Mouse (Mus musculus): ENCODE measurements around the gene Tyrobp. TPM values are rescaled to one million over a fixed set of nuclear protein-coding genes. Genes with fewer than 3 reads are reported as not detected.

Tyrobp gene
- polyA plus RNA-seq, 1 experiment from 2014 or later: 23.5 TPM

DNA sequence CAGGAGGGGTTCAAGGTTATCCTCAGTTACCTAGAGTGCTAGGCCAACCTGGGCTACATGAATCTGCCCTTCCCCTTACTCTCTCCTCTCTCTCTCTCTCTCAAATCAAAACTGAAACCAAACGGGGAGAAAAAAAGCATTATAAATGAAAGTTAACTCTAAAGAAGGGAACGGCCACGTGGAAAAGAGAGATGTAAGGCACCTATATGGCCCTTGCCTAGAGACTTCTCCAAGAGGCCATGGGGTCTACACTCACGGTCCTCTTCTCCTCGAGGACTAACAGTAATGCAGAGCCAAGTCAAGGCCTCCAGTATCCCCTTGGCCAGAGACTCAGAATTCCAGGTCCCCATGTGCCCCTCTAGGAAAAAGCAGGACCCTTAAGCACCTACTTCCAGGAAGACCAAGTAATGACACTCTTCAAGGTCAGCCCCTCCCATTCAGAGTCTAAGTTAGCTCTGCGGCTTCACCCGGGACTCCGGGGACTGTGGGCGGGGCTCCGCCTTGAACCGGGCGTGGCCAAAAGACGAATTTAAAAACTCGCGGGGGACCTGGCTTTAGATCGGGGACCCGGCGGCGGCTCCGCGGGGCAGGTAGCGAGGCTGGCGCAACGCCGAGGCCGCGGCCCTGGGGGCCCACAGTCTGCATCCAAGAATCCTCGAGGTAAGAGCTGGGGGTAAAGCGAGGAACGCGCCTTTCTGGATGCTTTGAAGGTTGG lies 7.8 kb downstream of the Tyrobp start, which contains the start of gene Nfkbid:
Nfkbid (plus strand) TSS at position 558 of the 715 bp plus-strand sequence.
- Histone ChIP-seq H3K36me3 (ENCODE audit: control insufficient read depth, insufficient read depth, low read length) (0 out of 2 replicates have a peak, but pooled peaks cover 2% of the 10 kb centered on the region), H3K27me3 (ENCODE audit: control insufficient read depth, insufficient read depth, low read depth, low read length) (no peaks in the 10 kb centered on the region), H3K4me1 (ENCODE audit: control insufficient read depth, insufficient read depth, low read length) (peaks cover 17% of the 10 kb centered on the region; the same call in 1 of the 2 replicates), H3K4me3 (ENCODE audit: low read depth, low read length) (peak within 1 kb of the TSS; percentile 68), H3K9me3 (replicated peaks; ENCODE audit: control insufficient read depth, low read length, poor library complexity, severe bottlenecking) (peaks cover 3% of the 10 kb centered on the region; the same call in 1 of the 2 replicates), H3K4me2 (ENCODE audit: low read length) (peak within 1 kb of the TSS; percentile 99), H3K9ac (ENCODE audit: low read depth, low read length) (peak within 1 kb of the TSS; percentile 79), H3K27ac (ENCODE audit: low read length) (peak within 1 kb of the TSS; percentile 58)
- ATAC-seq: peak; percentile 6
- WGBS: 10% methylated on average over 31 of the region's 31 CpGs

DNA sequence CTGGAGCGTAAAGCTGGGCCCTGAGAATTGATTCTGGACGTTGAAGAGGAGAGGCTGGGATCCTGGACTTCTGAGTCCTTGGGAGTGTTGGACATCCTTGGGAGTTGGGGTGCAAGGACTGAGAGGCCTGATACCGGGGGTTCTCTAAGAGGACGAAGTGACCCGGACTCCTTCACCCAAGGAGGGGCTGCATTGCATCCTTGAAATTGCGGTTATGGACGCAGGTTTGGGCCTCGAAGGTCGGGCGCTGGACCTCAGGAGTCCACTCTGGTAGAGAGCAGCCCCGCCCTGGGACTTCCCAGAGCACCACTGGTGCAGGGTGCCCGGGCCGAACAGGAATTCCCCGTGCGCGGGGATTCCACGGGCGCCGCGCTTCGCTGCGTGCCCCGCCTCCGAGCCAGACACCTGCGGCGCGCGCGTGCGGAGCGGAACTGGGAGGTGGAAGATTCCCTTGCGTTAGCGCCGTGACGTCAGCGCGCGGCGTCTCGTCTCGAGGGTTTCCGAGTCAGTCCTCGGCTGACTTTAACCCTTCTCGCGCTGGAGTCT lies 8.4 kb downstream of the Tyrobp start:
- ATAC-seq: peak; percentile 89
- H3K36me3 ChIP-seq (ENCODE audit: control insufficient read depth, insufficient read depth, low read length): peaks cover 3% of the 10 kb centered on the region; the same call in 1 of the 2 replicates
- peaks cover 3% of the 10 kb centered on the region; the same call in 1 of the 2 replicates for H3K9me3 ChIP-seq (replicated peaks; ENCODE audit: control insufficient read depth, low read length, poor library complexity, severe bottlenecking)
- peak overlapping the region; percentile 99 for H3K4me2 ChIP-seq (ENCODE audit: low read length)
- WGBS: under 1% methylated on average over 45 of the region's 45 CpGs
- H3K4me1 ChIP-seq (ENCODE audit: control insufficient read depth, insufficient read depth, low read length): peaks cover 17% of the 10 kb centered on the region; the same call in 1 of the 2 replicates
- H3K9ac ChIP-seq (ENCODE audit: low read depth, low read length): peak overlapping the region; percentile 79
- H3K27ac ChIP-seq (ENCODE audit: low read length): peak overlapping the region; percentile 58
- H3K4me3 ChIP-seq (ENCODE audit: low read depth, low read length): peak overlapping the region; percentile 68
- H3K27me3 ChIP-seq (ENCODE audit: control insufficient read depth, insufficient read depth, low read depth, low read length): no peaks in the 10 kb centered on the region

DNA sequence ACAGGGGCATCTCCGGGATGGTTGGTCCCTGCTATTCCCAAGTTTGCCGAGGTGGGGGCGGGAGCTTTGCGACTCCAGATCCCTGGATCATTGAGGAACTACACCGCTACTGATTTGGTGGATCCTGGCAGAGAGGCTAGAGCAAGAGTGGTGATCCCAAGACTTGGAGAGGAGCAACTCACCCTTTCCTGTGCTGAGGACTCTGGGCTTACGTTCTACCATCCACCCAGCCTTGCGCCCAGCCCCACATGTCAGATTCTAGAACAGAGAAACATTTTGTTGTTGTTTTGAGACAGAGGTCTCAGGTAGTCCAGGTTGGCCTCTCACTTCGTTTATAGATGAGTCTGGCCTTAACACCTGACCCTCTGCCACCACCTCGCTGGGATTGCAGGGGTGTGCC lies 9.0 kb downstream of the Tyrobp start:
- Histone ChIP-seq H3K4me2 (ENCODE audit: low read length) (peak overlapping the region; percentile 99), H3K4me3 (ENCODE audit: low read depth, low read length) (peak overlapping the region; percentile 68), H3K9ac (ENCODE audit: low read depth, low read length) (peak overlapping the region; percentile 79), H3K4me1 (ENCODE audit: control insufficient read depth, insufficient read depth, low read length) (peaks cover 17% of the 10 kb centered on the region; the same call in 1 of the 2 replicates), H3K36me3 (ENCODE audit: control insufficient read depth, insufficient read depth, low read length) (peaks cover 7% of the 10 kb centered on the region; the same call in 1 of the 2 replicates), H3K27me3 (ENCODE audit: control insufficient read depth, insufficient read depth, low read depth, low read length) (no peaks in the 10 kb centered on the region), H3K27ac (ENCODE audit: low read length) (peak overlapping the region; percentile 31), H3K9me3 (replicated peaks; ENCODE audit: control insufficient read depth, low read length, poor library complexity, severe bottlenecking) (peaks cover 3% of the 10 kb centered on the region; the same call in 1 of the 2 replicates)
- 7% methylated on average over 9 of the region's 9 CpGs for WGBS
- ATAC-seq: peak; percentile 54

DNA sequence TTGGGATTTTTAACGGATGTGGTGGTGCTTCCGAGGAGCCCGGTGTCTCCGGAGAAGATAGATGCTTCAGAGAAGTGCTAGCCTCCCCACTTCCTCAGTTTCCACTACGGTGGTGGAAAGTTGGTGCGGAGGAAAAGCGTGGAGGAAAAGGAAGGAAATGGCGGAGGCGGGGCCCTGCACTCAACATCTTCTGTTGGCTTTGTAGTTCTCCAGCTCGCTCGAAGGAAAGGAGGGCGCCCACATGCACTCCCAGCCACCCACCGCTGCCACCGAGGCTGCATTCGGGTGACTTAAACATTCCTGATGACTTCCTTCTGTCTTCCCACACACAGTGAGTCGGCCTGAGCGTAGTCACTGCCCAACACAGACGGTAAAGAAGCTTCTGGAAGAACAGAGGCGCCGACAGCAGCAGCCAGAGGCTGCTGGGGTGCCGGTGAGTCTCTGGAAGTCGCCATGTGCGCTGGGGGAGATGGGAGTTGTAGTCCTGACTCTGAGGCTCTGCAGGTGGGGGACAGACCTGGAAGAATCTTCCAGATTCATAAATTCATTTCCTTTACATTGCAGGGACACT lies 9.6 kb downstream of the Tyrobp start:
- 46% methylated on average over 23 of the region's 23 CpGs for WGBS
- H3K27me3 ChIP-seq (ENCODE audit: control insufficient read depth, insufficient read depth, low read depth, low read length): no peaks in the 10 kb centered on the region

DNA sequence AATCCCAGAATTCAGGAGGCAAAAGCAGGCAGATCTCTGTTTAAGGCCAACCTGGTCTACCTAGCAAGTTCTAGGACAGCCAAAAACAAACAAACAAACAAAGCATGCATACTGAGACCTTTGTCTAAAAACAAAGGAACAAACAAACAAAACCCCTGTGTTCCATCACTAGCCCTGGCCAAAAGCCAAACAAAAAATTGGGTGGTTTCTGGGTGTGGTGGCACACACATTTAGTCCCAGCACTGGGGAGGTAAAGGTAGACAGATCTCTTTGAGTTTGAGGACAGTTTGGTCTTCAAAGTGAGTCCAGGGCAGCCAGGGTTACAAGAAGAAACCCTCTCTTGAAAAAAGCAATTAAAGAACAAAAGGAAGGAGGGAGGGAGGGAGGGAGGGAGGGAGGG lies 15.8 kb downstream of the Tyrobp start:
- H3K27ac ChIP-seq (ENCODE audit: low read length): no peak overlapping the region
- no peak overlapping the region for H3K4me2 ChIP-seq (ENCODE audit: low read length)
- no peaks in the 10 kb centered on the region for H3K27me3 ChIP-seq (ENCODE audit: control insufficient read depth, insufficient read depth, low read depth, low read length)
- H3K4me1 ChIP-seq (ENCODE audit: control insufficient read depth, insufficient read depth, low read length): no peaks in the 10 kb centered on the region
- H3K36me3 ChIP-seq (ENCODE audit: control insufficient read depth, insufficient read depth, low read length): peaks cover 7% of the 10 kb centered on the region; the same call in 1 of the 2 replicates
- no peak overlapping the region for H3K4me3 ChIP-seq (ENCODE audit: low read depth, low read length)
- no peak for ATAC-seq
- no peak overlapping the region for H3K9ac ChIP-seq (ENCODE audit: low read depth, low read length)
- H3K9me3 ChIP-seq (replicated peaks; ENCODE audit: control insufficient read depth, low read length, poor library complexity, severe bottlenecking): no peaks in the 10 kb centered on the region

More for the DNA sequence above, 9.6 kb downstream of the Tyrobp start:
- peak overlapping the region; percentile 68 for H3K4me3 ChIP-seq (ENCODE audit: low read depth, low read length)
- no peak for ATAC-seq
- peaks cover 17% of the 10 kb centered on the region; the same call in 1 of the 2 replicates for H3K4me1 ChIP-seq (ENCODE audit: control insufficient read depth, insufficient read depth, low read length)
- peak overlapping the region; percentile 99 for H3K4me2 ChIP-seq (ENCODE audit: low read length)
- peaks cover 7% of the 10 kb centered on the region; the same call in 1 of the 2 replicates for H3K36me3 ChIP-seq (ENCODE audit: control insufficient read depth, insufficient read depth, low read length)
- H3K9ac ChIP-seq (ENCODE audit: low read depth, low read length): peak overlapping the region; percentile 79
- H3K9me3 ChIP-seq (replicated peaks; ENCODE audit: control insufficient read depth, low read length, poor library complexity, severe bottlenecking): peaks cover 3% of the 10 kb centered on the region; the same call in 1 of the 2 replicates
- no peak overlapping the region for H3K27ac ChIP-seq (ENCODE audit: low read length)

DNA sequence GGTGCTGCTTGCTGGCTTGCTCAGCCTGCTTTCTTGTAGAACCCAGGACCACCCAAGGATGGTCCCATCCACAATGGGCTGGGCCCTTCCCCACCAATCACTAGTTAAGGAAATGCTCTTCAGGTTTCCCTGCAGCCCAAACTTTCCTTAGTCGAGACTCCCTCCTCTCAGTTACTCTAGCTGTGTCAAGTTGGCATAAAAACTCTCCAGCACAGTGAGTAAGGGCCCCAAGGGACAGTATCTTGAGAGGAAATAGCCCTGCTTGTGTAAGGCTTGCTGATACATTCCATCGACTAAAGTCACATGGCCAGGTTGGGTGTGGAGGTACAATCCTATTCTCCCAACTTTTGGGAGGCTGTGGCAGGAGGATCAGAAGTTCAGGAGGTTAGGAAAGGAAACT lies 16.6 kb downstream of the Tyrobp start:
- Histone ChIP-seq H3K4me3 (ENCODE audit: low read depth, low read length) (no peak overlapping the region), H3K36me3 (ENCODE audit: control insufficient read depth, insufficient read depth, low read length) (peaks cover 10% of the 10 kb centered on the region; the same call in 1 of the 2 replicates), H3K4me1 (ENCODE audit: control insufficient read depth, insufficient read depth, low read length) (no peaks in the 10 kb centered on the region), H3K27me3 (ENCODE audit: control insufficient read depth, insufficient read depth, low read depth, low read length) (no peaks in the 10 kb centered on the region), H3K27ac (ENCODE audit: low read length) (no peak overlapping the region), H3K9me3 (replicated peaks; ENCODE audit: control insufficient read depth, low read length, poor library complexity, severe bottlenecking) (no peaks in the 10 kb centered on the region), H3K4me2 (ENCODE audit: low read length) (no peak overlapping the region), H3K9ac (ENCODE audit: low read depth, low read length) (no peak overlapping the region)
- no peak for ATAC-seq
- 61% methylated on average over 2 of the region's 2 CpGs for WGBS

DNA sequence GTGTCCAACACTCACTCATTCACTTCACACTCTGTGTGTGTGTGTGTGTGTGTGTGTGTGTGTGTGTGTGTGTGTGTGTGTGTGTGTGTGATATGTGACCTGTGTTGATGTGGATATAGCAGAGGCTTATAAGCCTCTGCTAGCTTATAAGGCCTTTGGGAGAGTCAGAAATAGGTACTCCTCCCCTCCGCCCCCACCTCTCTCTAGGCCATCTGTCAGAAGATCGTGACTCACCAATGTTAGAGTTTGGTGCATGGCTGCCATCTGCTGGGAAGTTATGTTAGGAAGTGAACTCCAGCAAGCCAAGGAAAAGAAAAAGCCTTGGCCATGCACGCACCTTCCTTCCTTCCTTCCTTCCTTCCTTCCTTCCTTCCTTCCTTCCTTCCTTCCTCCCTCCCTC lies 18.2 kb downstream of the Tyrobp start:
- peaks cover 17% of the 10 kb centered on the region for H3K36me3 ChIP-seq (ENCODE audit: control insufficient read depth, insufficient read depth, low read length)
- no peak overlapping the region for H3K27ac ChIP-seq (ENCODE audit: low read length)
- no peak overlapping the region for H3K4me3 ChIP-seq (ENCODE audit: low read depth, low read length)
- no peak overlapping the region for H3K4me2 ChIP-seq (ENCODE audit: low read length)
- WGBS: 7% methylated on average over 3 of the region's 3 CpGs
- H3K4me1 ChIP-seq (ENCODE audit: control insufficient read depth, insufficient read depth, low read length): no peaks in the 10 kb centered on the region
- H3K27me3 ChIP-seq (ENCODE audit: control insufficient read depth, insufficient read depth, low read depth, low read length): no peaks in the 10 kb centered on the region
- H3K9me3 ChIP-seq (replicated peaks; ENCODE audit: control insufficient read depth, low read length, poor library complexity, severe bottlenecking): no peaks in the 10 kb centered on the region
- no peak overlapping the region for H3K9ac ChIP-seq (ENCODE audit: low read depth, low read length)
- peak; percentile 66 for ATAC-seq

DNA sequence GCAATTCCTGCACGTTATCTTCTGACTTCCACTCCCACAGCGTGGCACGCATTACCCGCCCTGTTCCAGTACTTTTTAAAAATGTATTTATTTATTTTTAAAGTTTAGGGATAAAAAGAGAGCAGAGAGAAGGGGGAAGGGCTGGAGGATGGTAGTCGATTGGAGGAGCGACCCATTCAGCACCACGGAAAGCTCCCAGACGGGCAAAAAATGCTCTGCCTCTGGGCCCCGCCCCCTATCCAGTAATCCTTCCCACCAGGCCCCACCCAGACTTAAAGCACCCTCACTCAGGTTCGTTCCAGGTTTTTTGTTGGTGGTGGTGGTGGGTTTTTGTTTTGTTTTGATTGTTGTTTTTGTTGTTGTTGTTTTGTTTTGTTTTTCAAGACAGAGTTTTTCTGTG lies 20.7 kb downstream of the Tyrobp start:
- Histone ChIP-seq H3K4me3 (ENCODE audit: low read depth, low read length) (no peak overlapping the region), H3K4me1 (ENCODE audit: control insufficient read depth, insufficient read depth, low read length) (no peaks in the 10 kb centered on the region), H3K4me2 (ENCODE audit: low read length) (no peak overlapping the region), H3K27me3 (ENCODE audit: control insufficient read depth, insufficient read depth, low read depth, low read length) (no peaks in the 10 kb centered on the region), H3K9me3 (replicated peaks; ENCODE audit: control insufficient read depth, low read length, poor library complexity, severe bottlenecking) (no peaks in the 10 kb centered on the region), H3K36me3 (ENCODE audit: control insufficient read depth, insufficient read depth, low read length) (peaks cover 18% of the 10 kb centered on the region), H3K9ac (ENCODE audit: low read depth, low read length) (no peak overlapping the region), H3K27ac (ENCODE audit: low read length) (no peak overlapping the region)
- WGBS: 4% methylated on average over 10 of the region's 10 CpGs
- no peak for ATAC-seq

DNA sequence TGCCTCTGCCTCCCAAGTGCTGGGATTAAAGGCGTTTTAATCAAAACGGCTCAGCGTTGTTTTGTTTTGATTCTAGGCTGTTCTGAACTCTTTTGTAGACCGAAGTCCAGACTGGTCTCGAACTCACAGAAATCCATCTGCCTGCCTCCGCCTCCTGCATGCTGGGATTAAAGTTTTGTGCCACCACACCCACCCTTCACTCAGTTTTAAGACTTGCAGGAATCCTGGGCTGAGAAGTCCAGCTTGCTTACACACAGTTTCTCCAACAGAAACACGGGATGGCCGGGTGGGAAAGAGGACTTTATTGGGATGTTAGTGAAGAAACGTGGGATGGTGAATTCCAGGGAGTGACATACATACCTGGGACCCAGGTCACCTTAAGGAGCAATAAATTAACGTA lies 21.1 kb downstream of the Tyrobp start:
- no peak for ATAC-seq
- H3K9me3 ChIP-seq (replicated peaks; ENCODE audit: control insufficient read depth, low read length, poor library complexity, severe bottlenecking): no peaks in the 10 kb centered on the region
- H3K4me2 ChIP-seq (ENCODE audit: low read length): no peak overlapping the region
- H3K27ac ChIP-seq (ENCODE audit: low read length): no peak overlapping the region
- no peaks in the 10 kb centered on the region for H3K4me1 ChIP-seq (ENCODE audit: control insufficient read depth, insufficient read depth, low read length)
- no peaks in the 10 kb centered on the region for H3K27me3 ChIP-seq (ENCODE audit: control insufficient read depth, insufficient read depth, low read depth, low read length)
- peaks cover 19% of the 10 kb centered on the region for H3K36me3 ChIP-seq (ENCODE audit: control insufficient read depth, insufficient read depth, low read length)
- H3K9ac ChIP-seq (ENCODE audit: low read depth, low read length): no peak overlapping the region
- H3K4me3 ChIP-seq (ENCODE audit: low read depth, low read length): no peak overlapping the region
- 73% methylated on average over 10 of the region's 10 CpGs for WGBS

All from midbrain, embryonic 16.5 days (tissue).